Mouse (Mus musculus) spleen, adult 2 months (tissue): Measurements from ENCODE around the gene Btbd35f27. TPM values are rescaled to one million over a fixed set of nuclear protein-coding genes. Genes with fewer than 3 reads are reported as not detected.
"Not testable (repeated sequence)": the region's sequence is repeated elsewhere in the genome, so short reads cannot be mapped to it uniquely, and the experiment has no call there.

Experiments used
- DNase-seq, 2 experiments: peaks; one replicate each; pipeline versions ENCODE4 v3.0.0 to v3.0.0-alpha.2; 2012 to 2021; ENCODE audit warnings: low spot score in 2 of 2, low read depth in 1 of 2
- H3K27ac ChIP-seq: fragments of 200-500 bp; 2 replicates; pipeline ENCODE4 v1.5.1; 2012; ENCODE audit warnings: low read length, inconsistent platforms; ENCODE audit not compliant: insufficient read depth
- H3K27me3 ChIP-seq: fragments of 200-500 bp; 2 replicates; pipeline ENCODE4 v1.6.1; 2012; ENCODE audit warnings: mild to moderate bottlenecking, moderate library complexity, low read length, inconsistent platforms; ENCODE audit not compliant: control insufficient read depth, insufficient read depth
- H3K36me3 ChIP-seq: fragments of 200-500 bp; 2 replicates; pipeline ENCODE4 v1.6.1; 2012; ENCODE audit warnings: mild to moderate bottlenecking, low read length, inconsistent platforms; ENCODE audit not compliant: control insufficient read depth, insufficient read depth
- H3K4me1 ChIP-seq: fragments of 200-500 bp; 2 replicates; pipeline ENCODE4 v1.6.1; 2011; ENCODE audit warnings: inconsistent platforms; ENCODE audit not compliant: control insufficient read depth, insufficient read depth, insufficient read length
- H3K4me3 ChIP-seq: fragments of 200-500 bp; 2 replicates; pipeline ENCODE4 v1.5.1; 2011; ENCODE audit warnings: mild to moderate bottlenecking, inconsistent platforms; ENCODE audit not compliant: insufficient read depth, insufficient read length; ENCODE audit errors: extremely low read depth
- WGBS: fragments of 180-500 bp; shearing (Covaris S2); methylation state at CpG from one replicate; pipeline ENCODE4 v1.1.7; 2018; 5-methylcytosine and 5-hydroxymethylcytosine counted together
- polyA plus RNA-seq: library from polyadenylated mRNA; depleted of rRNA; stranded (reverse); fragments of >200 nt; gene quantifications from 2 replicates; pipeline ENCODE4 v1.2.3, GENCODE M21; 2012; rRNA removed

Btbd35f27 gene
- not detected in 2 replicates for polyA plus RNA-seq

- not testable (repeated sequence) for H3K4me1 ChIP-seq, H3K27me3 ChIP-seq, H3K27ac ChIP-seq, H3K4me3 ChIP-seq, H3K36me3 ChIP-seq, DNase-seq
- 73% methylated on average over 1 of the region's 3 CpGs for WGBS
Measured at GRCm38 (mm10) chrX:4951835-4952234, at the start of gene Btbd35f27. Gene Btbd35f27 (plus strand): TSS chrX:4952135.

Other genes with a start within 250 kb of the Btbd35f27 start
- not detected in 2 replicates for gene Btbd35f4, start 151.6 kb upstream of the Btbd35f27 start, polyA plus RNA-seq